Mouse (Mus musculus) kidney, postnatal 10 days (tissue): ENCODE results near the gene Astl.

Source experiments
- DNase-seq: peaks from one replicate; pipeline ENCODE4 v3.0.0; 2021; ENCODE audit warnings: mixed read lengths

Astl gene

DNA sequence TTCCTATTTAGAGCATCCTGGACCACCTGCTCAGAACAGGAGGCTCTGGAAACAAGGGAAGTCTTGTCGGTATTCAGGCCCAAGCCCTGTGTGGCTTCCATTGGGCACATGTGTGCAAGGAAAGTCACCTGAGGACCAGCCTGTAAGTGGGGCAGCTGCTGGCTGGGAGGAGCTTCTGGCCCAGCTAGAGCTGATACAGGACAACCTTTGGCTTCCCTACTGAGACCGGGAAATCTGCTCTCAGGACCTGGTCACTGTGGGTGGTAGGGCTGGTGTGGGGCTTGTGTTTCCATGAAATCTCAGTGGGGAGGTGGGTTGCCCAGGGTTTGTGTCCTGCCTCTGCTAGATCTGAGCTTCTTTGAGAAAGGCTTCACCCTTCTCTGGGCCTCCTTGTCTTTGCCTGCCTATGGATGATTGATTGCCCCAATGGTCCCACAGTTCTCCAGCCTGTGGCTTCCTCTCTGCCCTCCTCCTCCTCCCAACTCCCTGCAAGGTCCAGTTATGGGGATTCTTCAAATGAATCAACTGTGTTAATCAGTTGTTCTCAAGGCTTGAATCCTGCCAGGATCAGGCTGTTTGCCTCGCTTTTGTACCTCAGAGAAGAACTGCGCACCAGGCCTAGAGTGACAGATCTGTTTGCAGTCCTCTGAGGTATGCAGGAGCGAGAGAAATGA lies 31.4 kb downstream of the Astl start:
- peak; percentile 43 for DNase-seq

DNA sequence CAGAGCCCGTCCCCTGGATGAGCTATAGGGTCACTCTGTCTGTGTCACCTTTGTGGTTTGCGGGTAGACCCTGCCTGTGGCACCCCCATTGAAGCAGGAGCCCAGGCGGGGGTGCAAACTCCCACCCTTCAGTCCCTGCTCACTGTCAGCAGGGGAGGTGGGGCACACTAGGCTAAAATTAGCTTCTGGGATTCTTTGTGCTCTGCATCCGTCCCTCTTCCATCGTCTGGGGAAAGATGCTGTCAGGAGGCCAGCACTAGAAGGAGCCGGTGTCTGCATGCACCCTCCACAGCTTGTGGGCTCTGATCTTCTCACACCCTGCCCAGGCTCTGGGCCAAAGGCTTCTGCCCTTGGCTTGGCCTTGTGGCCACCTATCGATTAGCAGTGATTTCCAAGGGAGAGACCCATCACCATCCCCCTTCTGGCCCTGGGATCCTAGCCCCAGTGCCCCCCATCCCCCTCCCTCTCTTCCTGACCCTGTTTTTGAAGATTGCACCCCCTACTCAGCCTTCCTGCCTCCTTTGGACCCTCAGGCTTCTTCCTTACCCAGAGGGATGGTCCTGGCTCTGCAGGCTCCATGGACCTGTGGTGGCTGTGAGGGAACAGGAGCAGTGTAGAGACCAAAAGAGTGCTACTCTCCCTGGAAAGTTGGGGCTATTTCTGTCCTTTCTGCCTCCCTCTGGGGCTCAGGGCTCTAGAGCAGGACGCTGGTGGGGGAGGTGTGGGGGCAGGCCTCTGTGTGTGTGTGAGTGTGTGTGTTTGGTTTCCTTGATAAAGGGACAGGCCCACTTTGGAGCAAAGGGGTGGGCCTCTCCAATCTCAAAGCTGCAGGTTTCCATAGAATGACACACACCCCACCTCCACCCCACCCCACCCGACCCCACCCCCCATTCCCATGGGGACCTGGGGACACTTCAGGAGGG lies 32.4 kb downstream of the Astl start:
- DNase-seq: no peak

DNA sequence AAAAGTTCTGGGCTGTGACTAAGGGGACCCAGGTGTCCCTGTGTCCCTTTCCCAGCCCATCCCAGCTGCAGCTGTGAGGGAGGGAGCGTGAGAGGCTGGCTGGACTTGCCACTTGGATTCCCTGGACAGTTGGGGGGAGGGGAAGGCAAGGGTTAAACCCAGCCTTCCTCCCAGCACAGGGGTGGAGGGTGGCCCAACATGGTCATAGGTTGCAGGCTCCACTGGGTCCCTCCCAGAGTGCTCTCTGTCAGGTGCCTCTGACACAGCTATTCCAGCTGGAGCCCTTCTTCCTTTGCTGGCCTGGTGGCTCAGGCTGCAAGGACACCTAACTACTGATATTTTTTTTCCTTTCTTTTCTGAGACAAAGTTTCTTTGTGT lies 33.0 kb downstream of the Astl start:
- DNase-seq: peak; percentile 75

DNA sequence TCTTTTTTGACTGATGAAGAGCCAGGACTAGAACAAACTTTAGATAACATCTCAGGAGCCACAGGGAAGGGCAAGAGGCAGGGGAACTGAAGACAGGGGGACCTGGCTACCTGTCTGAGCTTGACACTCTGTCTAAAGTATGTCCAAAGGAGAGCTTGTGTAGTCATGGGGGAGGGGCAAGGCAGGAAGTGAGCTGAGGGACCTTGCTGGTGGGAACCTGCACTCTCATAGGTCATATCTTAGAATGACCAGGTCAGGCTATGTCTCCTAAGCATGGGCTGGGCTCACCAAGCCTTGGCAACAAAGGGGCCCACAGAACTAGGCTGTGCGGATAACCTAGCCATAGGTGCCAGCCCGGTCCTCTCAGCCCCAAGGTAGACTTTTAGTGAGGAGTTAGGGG lies 33.6 kb downstream of the Astl start:
- no peak for DNase-seq

DNA sequence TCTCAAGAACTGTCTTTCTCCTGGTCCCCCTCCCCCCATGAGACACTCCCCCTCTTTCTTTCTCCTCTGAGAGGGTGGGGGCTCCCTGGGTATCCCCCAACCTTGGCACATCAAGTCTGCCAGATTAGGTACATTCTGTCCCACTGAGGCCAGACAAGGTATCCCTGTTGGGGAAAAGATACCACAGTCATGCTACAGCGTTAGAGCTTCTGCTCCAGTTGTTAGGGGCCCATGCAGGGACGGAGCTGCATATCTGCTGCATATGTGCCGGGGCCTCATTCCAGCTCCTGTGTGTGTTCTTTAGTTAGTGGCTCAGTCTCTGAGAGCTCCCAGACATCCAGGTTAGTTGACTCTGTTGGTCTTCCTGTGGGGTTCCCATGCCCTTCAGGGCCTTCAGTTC lies 35.7 kb downstream of the Astl start:
- DNase-seq: no peak

DNA sequence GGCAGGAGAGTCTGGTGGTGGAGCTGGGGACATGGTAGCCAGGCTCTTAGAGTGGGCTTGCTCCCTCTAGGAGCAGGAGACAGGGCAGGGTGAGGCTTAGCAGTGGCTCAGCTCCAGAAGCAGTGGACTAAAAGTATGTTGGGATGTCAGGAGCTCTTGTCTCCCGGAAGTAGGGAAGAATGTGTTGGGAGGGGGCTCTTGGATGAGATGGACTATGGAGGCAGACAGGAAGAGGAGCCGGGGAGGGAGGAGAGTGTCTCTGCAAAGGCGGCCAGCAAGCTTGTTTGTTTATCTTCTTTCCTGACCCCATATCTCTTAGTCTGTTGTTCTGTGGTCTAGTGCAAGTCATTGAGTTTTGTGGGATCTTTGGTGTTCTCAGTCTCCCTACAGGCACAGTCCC lies 36.6 kb downstream of the Astl start:
- peak; percentile 64 for DNase-seq

DNA sequence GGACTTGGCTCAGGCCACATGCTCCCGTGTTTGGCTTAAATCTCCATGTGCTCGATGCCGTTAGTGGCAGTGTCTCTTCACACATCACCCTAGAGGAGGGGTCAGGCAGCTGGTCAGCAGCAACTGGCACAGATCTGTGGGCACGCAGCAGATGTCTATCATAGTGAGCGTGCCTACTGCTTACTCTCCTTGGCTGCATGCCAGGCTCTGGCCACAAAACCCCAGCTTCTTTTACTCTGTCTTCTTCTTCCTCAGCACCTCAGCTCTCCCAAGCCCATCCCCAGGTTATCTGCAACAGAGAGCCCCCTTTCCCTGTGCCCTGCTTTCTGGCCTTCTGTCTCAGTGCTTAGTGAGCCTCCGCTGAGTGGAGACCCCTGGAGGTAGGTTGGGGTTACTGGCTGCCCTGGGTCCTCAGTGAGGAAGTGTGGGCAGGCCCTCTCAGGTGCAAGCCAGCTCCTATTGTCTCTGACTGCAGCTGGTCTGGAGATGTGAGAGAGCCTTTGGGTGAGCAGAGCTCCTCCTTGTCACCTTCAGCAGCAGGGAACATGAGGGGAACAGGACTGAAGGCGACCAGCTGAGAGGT lies 37.4 kb downstream of the Astl start:
- no peak for DNase-seq

DNA sequence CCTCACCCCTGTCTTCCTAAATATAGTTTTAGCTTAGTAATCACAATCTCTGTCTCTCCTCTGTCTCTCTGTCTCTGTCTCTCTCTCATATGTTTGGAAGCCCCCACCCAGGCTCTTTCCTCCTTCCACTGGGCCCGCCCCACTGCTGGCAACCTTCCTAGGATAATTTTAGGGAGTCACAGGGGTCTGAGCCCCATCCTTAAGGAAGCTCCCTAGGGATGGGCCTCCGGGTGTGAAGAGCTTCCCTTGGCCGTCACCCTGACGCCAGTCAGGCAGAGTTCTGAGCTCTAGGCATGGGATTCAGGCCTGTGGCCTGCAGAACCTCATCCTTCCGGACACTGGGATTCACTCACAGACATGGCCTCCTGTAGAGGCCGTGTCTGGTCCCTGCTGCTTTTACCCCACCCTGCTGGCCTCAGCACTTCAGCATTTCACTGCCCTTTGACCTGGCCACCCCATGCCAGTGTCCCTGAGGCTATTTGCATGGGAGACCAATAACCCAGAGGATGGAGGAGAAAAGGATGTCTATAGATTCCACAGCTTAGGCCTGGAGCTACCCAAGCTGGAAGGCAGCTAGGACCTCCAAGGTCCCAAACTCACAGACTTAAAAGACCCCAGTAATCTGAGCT lies 38.1 kb downstream of the Astl start:
- DNase-seq: peak; percentile 55

DNA sequence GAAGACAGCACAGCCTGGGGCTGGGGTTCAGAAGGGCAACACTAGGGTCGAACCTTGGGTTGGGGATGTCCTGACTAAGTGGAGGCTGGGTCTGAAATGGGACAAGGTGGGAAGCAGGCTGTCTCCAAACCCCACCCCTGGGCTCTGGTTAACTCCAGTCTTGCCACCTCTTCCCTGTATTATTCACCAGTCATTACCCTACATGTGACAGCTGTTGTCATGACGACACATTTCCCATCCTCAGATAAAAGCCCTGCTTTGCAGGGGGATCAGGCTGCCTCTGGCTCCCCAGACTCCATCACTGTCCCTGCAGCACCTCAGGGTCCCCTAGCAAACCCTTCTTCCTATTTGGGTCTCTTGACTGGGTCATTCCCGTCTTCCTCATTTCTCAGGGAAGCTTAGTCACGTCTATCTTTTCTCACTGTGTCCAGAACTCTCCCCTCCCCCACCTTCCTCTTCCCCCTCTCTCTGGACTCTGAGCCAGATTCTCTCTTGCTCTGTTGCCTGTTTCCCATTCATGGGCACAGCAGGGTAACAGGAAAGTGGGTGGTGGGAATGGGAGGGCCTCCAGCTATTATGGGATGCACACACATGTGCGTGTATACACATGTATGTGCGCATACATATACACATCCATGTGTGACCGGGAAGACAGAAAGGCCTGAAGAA lies 39.6 kb downstream of the Astl start:
- no peak for DNase-seq

DNA sequence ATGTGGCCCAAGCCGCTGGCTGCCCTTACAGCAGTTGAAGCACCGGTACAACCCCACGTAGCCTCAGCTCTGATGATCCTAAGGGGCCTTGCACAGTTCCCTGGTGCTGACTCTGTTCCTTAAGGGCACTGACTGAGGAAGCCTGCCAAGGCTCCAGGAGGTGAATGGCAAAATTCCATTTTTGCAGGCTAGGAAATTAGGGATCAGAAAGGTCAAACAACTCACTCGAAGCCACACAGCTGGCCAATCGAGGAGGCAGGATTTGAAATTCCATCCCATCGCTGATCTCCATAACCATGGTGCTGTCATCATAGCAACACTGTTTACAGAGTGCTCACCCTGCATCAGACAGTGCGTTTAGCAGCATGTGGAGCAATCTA lies 40.2 kb downstream of the Astl start:
- DNase-seq: peak; percentile 75

DNA sequence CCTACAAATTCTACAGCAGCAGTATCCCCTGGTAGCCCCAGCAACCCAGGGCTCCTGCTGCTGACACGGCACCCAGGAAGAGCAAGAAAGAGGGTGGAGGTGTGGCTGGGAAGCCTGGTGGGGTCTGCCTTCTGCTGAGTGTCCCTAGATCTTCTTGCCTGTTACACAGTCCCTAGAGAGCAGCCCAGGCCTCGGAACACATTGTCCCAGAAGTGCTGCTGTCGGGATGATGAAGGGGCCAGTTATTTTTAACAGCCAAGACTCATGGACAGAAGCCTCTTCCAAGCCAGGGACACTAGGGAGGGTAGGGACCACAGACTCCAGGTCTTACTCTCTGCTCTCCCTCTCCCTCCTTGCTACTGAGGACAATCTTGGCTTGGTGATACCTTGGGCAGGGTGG lies 40.8 kb downstream of the Astl start:
- DNase-seq: no peak

DNA sequence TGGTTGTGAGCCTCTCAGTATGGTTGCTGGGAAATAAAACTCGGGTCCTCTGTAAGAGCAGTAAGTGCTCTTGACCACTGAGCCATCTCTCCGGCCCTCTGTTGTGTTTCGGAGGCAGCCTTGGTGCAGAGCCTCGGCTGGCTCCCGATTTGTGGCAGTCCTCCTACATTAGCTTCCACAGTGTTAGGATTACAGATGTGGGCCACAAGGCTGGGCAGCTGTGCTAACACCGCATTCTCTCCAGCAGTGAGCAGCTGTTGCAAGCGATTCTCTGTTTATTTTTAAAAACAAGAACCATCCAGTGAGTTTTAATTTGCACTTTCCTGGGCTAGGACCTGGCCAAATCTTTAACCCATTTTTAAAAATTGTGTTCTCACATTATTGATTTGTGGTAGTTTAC lies 45.4 kb downstream of the Astl start:
- peak; percentile 75 for DNase-seq

DNA sequence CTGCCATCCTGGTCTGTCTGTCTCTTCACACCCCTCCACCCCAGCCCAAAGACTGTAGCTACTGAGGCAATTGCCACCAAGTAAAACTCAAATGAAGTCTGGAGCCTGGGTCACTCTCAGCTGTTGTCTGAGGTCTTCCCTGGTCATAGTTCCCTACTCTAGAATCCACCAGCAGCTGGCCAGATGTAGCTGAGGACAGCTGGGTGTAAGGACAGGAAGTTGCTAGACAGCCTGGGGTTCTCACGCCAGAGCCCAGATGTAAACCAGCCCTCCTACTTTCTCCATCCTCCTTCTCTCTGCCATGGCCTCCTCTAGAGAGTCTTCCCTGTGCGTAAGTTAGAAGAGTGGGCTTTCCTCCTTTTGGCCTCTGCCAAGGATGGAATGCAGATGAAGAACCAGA lies 49.1 kb downstream of the Astl start:
- peak; percentile 66 for DNase-seq

DNA sequence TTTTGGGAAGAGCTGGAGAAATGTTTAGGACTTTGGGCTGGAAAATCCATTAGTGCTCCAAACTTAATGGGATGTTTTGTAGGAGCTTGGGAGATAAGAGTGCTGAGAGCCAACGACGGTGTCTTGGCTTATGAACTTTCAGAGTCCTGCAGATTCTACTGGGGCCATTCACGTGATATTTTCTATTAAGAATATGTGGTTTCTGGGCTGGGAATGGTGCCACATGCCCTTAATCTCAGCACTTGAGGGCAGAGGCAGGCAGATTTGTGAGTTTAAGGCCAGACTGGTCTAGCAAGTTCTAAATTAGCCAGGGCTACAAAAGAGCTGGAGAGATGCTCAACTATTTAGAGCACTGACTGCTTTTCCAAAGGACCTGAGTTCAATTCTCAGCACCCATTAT lies 51.9 kb downstream of the Astl start:
- DNase-seq: no peak

DNA sequence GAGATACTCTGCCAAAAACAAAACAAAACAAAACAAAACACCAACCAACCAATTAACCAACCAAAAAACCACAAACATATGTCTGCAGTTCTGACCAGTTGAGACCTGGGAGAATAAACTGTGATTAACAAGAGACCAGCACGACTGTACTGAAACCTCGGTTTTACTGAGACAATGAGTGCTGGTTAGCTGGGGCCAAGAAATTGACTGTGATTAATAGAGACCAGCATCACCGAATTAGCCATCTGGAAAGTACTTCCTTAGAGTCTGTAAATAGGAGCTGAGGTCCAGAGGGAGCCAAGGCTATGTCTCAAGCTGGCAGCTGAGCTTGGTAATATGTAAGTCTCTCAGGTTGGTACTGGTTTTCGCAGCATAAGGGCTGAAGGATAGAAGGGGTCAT lies 52.4 kb downstream of the Astl start:
- no peak for DNase-seq

DNA sequence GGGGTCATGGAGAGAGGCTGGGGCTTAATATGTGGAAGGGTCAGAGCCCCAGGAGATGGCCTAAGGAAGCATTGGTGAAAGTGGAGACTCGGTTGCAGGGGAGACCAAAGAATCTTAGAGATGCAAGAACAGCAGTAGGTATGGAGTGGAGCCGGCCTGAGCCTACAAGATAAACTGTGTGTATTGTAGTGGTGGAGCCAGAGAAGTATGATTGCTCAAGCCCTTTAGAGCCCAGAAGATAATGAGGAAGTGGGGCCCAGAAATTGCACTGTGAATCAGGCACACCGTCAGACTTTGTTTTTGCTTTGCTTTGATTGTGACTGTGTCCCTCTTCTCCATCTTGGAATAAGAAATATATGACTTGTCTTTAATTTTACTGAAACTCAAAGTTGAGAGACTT lies 52.9 kb downstream of the Astl start:
- no peak for DNase-seq

DNA sequence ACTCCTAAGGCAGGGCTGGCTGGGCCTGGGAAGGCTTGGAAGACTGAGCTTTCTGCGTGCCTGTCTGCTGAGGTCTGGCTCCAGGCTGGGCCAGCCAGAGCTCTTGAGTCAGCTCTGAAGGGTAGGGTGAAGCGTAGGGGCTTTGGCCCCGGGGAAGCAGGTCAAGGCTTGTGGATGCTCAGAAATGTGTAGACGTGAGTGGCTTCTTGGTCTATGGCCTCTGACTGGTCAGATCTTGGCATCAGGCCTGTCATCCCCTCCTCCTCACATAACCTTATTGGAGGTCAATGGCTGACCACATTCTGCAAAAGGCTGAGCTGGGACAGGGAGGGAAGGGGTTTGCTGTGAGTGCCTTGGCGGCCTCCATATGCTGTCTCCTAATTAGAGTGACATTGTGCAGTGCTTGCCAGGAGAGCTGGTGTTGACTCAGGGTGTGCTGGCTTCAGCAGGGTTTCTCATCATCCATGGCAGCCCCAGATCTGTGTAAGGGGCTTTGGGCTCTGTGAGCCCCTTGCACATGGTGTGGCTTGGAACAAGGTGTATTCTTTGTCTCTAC lies 56.2 kb downstream of the Astl start:
- peak; percentile 47 for DNase-seq

DNA sequence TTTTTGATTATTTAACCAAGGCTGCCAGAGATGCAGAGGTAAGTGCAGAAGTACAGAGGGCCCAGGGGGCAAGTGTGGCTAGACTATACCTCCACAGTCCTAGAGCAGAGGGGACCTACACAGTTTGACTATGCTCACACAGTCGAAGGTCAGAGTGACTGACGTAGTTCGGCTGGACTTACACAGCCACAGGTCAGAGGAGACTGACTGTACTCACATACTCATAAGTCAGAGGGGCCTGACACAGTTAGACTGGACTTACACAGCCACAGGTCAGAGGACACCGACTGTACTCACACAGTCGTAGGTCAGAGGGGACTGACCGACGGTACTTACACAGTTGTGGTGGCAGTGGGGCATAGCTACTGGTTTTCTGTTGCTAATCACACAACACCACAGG lies 60.3 kb downstream of the Astl start:
- DNase-seq: no peak
